Mouse (Mus musculus) gastrocnemius, postnatal 36 days (tissue): ENCODE data around the gene Hfe2. TPM values are rescaled to one million over a fixed set of nuclear protein-coding genes. Genes with fewer than 3 reads are reported as not detected.

Experiments
- DNase-seq, 2 experiments: peaks; one replicate each; pipeline ENCODE4 v3.0.0; 2022
- intact Hi-C: fragments of 180-260 bp; cut with DNase I; formaldehyde crosslinking; loops from one replicate; pipeline ENCODE4 v1.15.1; 2025
- total RNA-seq, 2 experiments: library from RNA; stranded (reverse); gene quantifications; 2 replicates each; pipeline ENCODE4 v1.2.3; 2021

Hfe2 gene
- total RNA-seq, 2 experiments from 2014 or later, result 612 to 621 TPM

DNA sequence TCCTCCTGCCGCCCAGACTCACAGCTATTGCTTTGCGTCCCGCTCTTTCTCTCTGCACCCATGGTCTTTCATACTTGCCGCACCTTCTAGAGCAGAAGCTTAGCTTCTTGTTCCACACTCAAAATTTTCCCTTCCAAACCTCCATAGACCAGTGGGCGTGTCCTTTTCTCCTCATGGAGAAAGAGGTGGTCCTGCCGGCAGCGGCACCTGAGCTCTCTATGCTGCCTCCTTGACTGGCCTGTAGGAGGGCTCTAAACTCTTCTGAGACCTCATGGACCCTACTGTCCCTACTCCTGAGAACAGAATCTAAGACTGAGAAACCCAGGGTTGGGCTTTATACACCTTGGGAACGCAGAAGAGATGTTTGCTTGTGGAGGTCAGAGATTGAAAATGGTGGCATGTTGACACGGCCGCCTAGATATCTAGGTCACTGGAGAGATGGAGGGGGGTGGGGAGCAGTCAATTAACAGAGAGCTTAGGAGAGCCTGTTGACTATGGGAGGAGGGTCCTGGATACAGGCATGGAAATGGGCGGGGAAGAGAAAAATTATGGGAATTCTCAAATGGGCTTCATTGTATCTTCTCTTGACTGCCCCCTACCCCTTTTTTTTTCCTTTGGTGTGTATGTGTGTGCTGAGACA, 45.1 kb downstream of the Hfe2 start:
- DNase-seq, result no peak
- intact Hi-C loops, result no loop called here

GRCm38 (mm10) chr3:96570643-96571042, 45.7 kb downstream of the Hfe2 start:
- intact Hi-C loops, result no loop called here

GRCm38 (mm10) chr3:96571336-96571735, 46.4 kb downstream of the Hfe2 start:
- intact Hi-C loops, result no loop called here
- no peak for DNase-seq

More at GRCm38 (mm10) chr3:96570643-96571042, 45.7 kb downstream of the Hfe2 start:
- no peak for DNase-seq

- peak in 1 of 2 experiments; percentile 39 for DNase-seq
- intact Hi-C loops, result no loop called here
These were observed 47.1 kb downstream of the Hfe2 start for GRCm38 (mm10) chr3:96571896-96572698.

GRCm38 (mm10) chr3:96573611-96574511, 48.9 kb downstream of the Hfe2 start:
- intact Hi-C loops, result no loop called here
- DNase-seq, result peak in 1 of 2 experiments; percentile 49

- intact Hi-C loops, result no loop called here
These were observed 50.5 kb downstream of the Hfe2 start for GRCm38 (mm10) chr3:96575272-96575984.

DNA sequence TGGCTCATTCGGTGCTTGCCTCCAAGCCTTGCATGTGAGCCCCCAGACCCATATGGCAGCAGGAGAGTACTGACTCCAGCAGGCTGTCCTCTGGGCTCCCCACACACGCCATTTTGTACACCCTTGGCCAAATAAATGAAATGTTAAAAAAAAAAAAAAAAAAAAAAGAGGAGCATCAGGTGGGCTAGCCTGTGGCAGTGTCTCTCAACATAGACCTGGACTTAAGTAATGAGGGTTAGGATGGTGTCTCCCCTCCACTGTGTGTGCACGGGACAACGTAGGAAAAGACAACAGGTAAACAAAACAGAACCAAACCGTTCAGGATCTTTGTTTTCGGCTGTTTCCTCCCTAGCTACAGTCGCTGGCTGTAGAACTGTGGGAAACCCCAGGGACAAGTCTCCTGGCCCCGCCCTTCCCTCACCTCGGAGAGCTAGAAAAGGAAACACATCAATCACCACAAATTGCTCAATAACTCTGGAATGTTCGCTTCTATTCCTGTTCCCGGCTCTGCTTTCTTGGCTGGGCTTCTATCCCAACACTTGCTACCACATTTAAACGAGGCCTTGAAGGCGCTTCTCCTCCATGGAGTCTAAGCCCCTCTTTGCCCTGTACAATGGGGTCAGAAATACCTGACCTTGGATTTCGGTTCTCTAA, 51.2 kb downstream of the Hfe2 start:
- intact Hi-C loops, result no loop called here
- peak; percentile 73 to 82 for DNase-seq

More at GRCm38 (mm10) chr3:96575272-96575984, 50.5 kb downstream of the Hfe2 start:
- peak; percentile 73 to 78 for DNase-seq

- intact Hi-C loops, result no loop called here
- peak; percentile 92 to 94 for DNase-seq
These were observed 51.9 kb downstream of the Hfe2 start, which contains the start of gene Gm16253 for GRCm38 (mm10) chr3:96576690-96577541. TSS of gene Gm16253 (plus strand) at chr3:96576984.

DNA sequence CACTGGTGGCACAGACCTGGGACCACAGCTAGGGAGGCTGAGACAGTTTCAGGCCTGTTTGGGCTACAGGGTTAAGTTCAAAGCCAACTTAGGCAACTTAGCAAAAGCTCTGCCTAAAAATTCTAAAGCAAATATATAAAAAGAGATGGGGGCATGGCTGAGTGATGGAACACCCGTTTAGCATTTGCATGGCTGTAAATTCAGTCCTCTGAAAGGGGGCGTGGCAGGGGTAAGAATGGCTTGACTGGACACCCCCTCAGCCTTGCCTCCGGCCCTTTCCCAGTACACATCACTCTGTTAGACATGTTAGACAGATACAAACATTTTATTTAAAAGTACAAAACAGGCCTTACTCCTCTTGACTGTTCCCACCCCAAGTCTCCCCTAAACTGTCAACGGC, 52.6 kb downstream of the Hfe2 start:
- intact Hi-C loops, result no loop called here

More for the DNA sequence above, 52.6 kb downstream of the Hfe2 start:
- no peak for DNase-seq

Other genes starting within 250 kb of the Hfe2 start
- under 1 TPM; 0.10 to 0.30 TPM for gene Fcgr1, start 231.2 kb upstream of the Hfe2 start, total RNA-seq
- not detected for gene BC107364, start 72.9 kb upstream of the Hfe2 start, total RNA-seq
- 100 to 1,000 TPM; 572 to 620 TPM for gene Txnip, start 32.8 kb downstream of the Hfe2 start, total RNA-seq
- 1 to 10 TPM; 1.4 to 2.4 TPM for gene Gm16253, start 51.8 kb downstream of the Hfe2 start, total RNA-seq
- gene Polr3gl, start 69.0 kb downstream of the Hfe2 start, total RNA-seq, result 10 to 100 TPM; 36.7 to 41.4 TPM
- gene Ankrd34a, start 71.5 kb downstream of the Hfe2 start, total RNA-seq, result under 1 TPM; 0.59 to 0.92 TPM
- gene Lix1l, start 76.0 kb downstream of the Hfe2 start, total RNA-seq, result 1 to 10 TPM; 5.5 to 6.3 TPM
- gene Rbm8a, start 104.8 kb downstream of the Hfe2 start, total RNA-seq, result 10 to 100 TPM; 19.9 to 29.7 TPM
- gene Pex11b, start 110.2 kb downstream of the Hfe2 start, total RNA-seq, result 10 to 100 TPM; 20.0 to 25.5 TPM
- under 1 TPM in 1 of 2 experiments, not detected in 1; 0.20 TPM for gene Gm42957, start 110.3 kb downstream of the Hfe2 start, total RNA-seq
- gene Itga10, start 120.4 kb downstream of the Hfe2 start, total RNA-seq, result 1 to 10 TPM in 1 of 2 experiments, under 1 TPM in 1; 0.84 to 1.2 TPM
- under 1 TPM; 0.35 to 0.92 TPM for gene Ankrd35, start 145.0 kb downstream of the Hfe2 start, total RNA-seq
- 1 to 10 TPM; 6.5 to 7.3 TPM for gene Pias3, start 171.2 kb downstream of the Hfe2 start, total RNA-seq
- gene Nudt17, start 183.4 kb downstream of the Hfe2 start, total RNA-seq, result 1 to 10 TPM in 1 of 2 experiments, under 1 TPM in 1; 0.42 to 1.1 TPM
- 10 to 100 TPM; 18.1 to 19.9 TPM for gene Polr3c, start 202.5 kb downstream of the Hfe2 start, total RNA-seq
- 10 to 100 TPM; 76.2 to 86.5 TPM for gene Rnf115, start 202.5 kb downstream of the Hfe2 start, total RNA-seq